10 mouse cellular contexts compared by ENCODE assay signal in the genomic region with DNA sequence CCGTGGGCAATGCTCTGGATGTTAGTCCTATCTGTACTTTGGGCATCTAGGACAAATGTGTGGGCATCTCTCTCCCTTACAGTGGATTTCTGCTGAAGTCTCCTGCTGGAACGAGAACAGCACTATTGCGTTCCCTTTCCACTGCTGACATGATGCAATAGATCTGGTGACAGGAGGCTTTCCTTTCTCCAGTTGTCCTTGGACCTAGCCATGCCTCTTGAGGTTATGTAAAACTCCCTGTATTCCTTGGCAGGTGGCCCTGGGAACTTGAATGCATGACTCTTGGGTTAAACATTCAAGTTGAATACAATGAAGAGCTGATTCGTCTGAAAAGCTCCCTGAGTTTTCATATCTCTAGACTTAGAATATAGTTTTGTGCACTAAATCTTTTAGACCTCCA.
A peak's percentile ranks its signal among the peaks of the same experiment; 100 is the strongest.
DNase-seq lines count a peak whose midpoint lies in the region; ATAC-seq and TF ChIP-seq lines count a peak whose summit lies in the region.
"Had no signal": no experiment of that assay in that cellular context is flagged by ENCODE, and none has a peak within 500 bp of the region (broad histone marks: within the 10 kb centered on the region; RNA-seq: fewer than 3 reads in every experiment).

No protein-coding gene starts in this region.

- TF ChIP-seq CTCF in kidney, adult 2 months (conservative IDR thresholded peaks at IDR 0.05; ENCODE audit: insufficient read depth, insufficient read length, low read depth, low read length), result no peak

- H3K27ac ChIP-seq in kidney, adult 2 months (ENCODE audit: insufficient read depth, low read depth, low read length), result no peak overlapping the region
- H3K27ac ChIP-seq in kidney, embryonic 14.5 days (ENCODE audit: low read depth, low read length), result no peak overlapping the region
- H3K27ac ChIP-seq: forebrain, embryonic 10.5 days had no signal

- peak; percentile 72 for DNase-seq in kidney, adult 2 months
- DNase-seq in adrenal gland, postnatal 36 days, result peak; percentile 79 to 84
- peak; percentile 30 to 57 for DNase-seq in kidney, adult 8-10 months
- peak; percentile 57 for DNase-seq in skeletal muscle tissue, adult 2 months (ENCODE audit: low read depth, low spot score)
- DNase-seq in thymus, postnatal 36 days, result no peak
- no peak for DNase-seq in urinary bladder, postnatal 25 days (ENCODE audit: low spot score)
- DNase-seq: cerebellum, postnatal 36 days; retina, postnatal 1 day had no signal

- H3K4me1 ChIP-seq in kidney, adult 2 months (ENCODE audit: control insufficient read depth, insufficient read depth, low read length), result no peaks in the 10 kb centered on the region
- H3K4me1 ChIP-seq in kidney, embryonic 14.5 days (ENCODE audit: control insufficient read depth, insufficient read depth, low read length), result no peaks in the 10 kb centered on the region
- H3K4me1 ChIP-seq: forebrain, embryonic 10.5 days had no signal

- WGBS in kidney, adult 2 months, result 71% methylated on average over 4 of the region's 4 CpGs
- 82% methylated on average over 4 of the region's 4 CpGs for WGBS in kidney, embryonic 14.5 days

- no peak for ATAC-seq in kidney, embryonic 14.5 days (ENCODE audit: low FRiP score, low TSS enrichment)

- H3K36me3 ChIP-seq in kidney, adult 2 months (ENCODE audit: control insufficient read depth, insufficient read depth, low read length), result no peaks in the 10 kb centered on the region
- H3K36me3 ChIP-seq in kidney, embryonic 14.5 days (ENCODE audit: control insufficient read depth, insufficient read depth, low read length), result no peaks in the 10 kb centered on the region
- H3K36me3 ChIP-seq: forebrain, embryonic 10.5 days had no signal

- no peak overlapping the region for H3K9ac ChIP-seq in kidney, embryonic 14.5 days (ENCODE audit: low read depth, low read length)

- no peak for TF ChIP-seq POLR2A in kidney, adult 2 months (IDR thresholded peaks at IDR 0.05; ENCODE audit: low read depth, low read length)

- no peaks in the 10 kb centered on the region for H3K27me3 ChIP-seq in kidney, adult 2 months (replicated peaks; ENCODE audit: control insufficient read depth, insufficient read depth, low read length)
- no peaks in the 10 kb centered on the region for H3K27me3 ChIP-seq in kidney, embryonic 14.5 days (ENCODE audit: control insufficient read depth, insufficient read depth, low read length)

- no peak overlapping the region for H3K4me3 ChIP-seq in kidney, adult 2 months (ENCODE audit: insufficient read depth, low read depth, low read length)
- H3K4me3 ChIP-seq in kidney, embryonic 14.5 days (ENCODE audit: low read length), result no peak overlapping the region
- H3K4me3 ChIP-seq: forebrain, embryonic 10.5 days had no signal

- H3K4me2 ChIP-seq in kidney, embryonic 14.5 days (replicated peaks; ENCODE audit: low read depth, low read length), result no peak overlapping the region

- H3K9me3 ChIP-seq in kidney, embryonic 14.5 days (ENCODE audit: control insufficient read depth, low read length), result no peaks in the 10 kb centered on the region
- H3K9me3 ChIP-seq: forebrain, embryonic 10.5 days had no signal

Comparison
In these comparisons a context has a peak if more than half of its experiments do, and no peak if none do; other contexts are left out.
1. DNase-seq: peak in kidney, adult 2 months (single experiment), adrenal gland, postnatal 36 days (2 of 2), kidney, adult 8-10 months (2 of 2) and skeletal muscle tissue, adult 2 months (single experiment); none in thymus, postnatal 36 days (0 of 2) and urinary bladder, postnatal 25 days (single experiment).